Mouse (Mus musculus): ENCODE data around the gene Anp32a. TPM values are rescaled to one million over a fixed set of nuclear protein-coding genes. Genes with fewer than 3 reads are reported as not detected.

Gene Anp32a
- polyA plus RNA-seq, 1 experiment from 2014 or later: 107 TPM

- H3K36me3 ChIP-seq (ENCODE audit: control insufficient read depth, insufficient read depth, low read length): peaks cover 22% of the 10 kb centered on the region
- H3K4me3 ChIP-seq (ENCODE audit: low read depth, low read length): no peak overlapping the region
- WGBS: 96% methylated on average over 6 of the region's 6 CpGs
- no peaks in the 10 kb centered on the region for H3K27me3 ChIP-seq (ENCODE audit: control insufficient read depth, insufficient read depth, low read depth, low read length)
- no peak overlapping the region for H3K9ac ChIP-seq (ENCODE audit: low read depth, low read length)
- no peak overlapping the region for H3K27ac ChIP-seq (ENCODE audit: low read length)
- H3K4me2 ChIP-seq (ENCODE audit: low read length): no peak overlapping the region
- H3K9me3 ChIP-seq (replicated peaks; ENCODE audit: control insufficient read depth, low read length, poor library complexity, severe bottlenecking): no peaks in the 10 kb centered on the region
- H3K4me1 ChIP-seq (ENCODE audit: control insufficient read depth, insufficient read depth, low read length): no peaks in the 10 kb centered on the region
- ATAC-seq: no peak
These were observed 85.4 kb downstream of the Anp32a start for GRCm38 (mm10) chr9:62426531-62426930.

- Histone ChIP-seq H3K27ac (ENCODE audit: low read length) (no peak overlapping the region), H3K4me2 (ENCODE audit: low read length) (no peak overlapping the region), H3K9ac (ENCODE audit: low read depth, low read length) (no peak overlapping the region), H3K27me3 (ENCODE audit: control insufficient read depth, insufficient read depth, low read depth, low read length) (no peaks in the 10 kb centered on the region), H3K4me1 (ENCODE audit: control insufficient read depth, insufficient read depth, low read length) (no peaks in the 10 kb centered on the region), H3K9me3 (replicated peaks; ENCODE audit: control insufficient read depth, low read length, poor library complexity, severe bottlenecking) (no peaks in the 10 kb centered on the region), H3K4me3 (ENCODE audit: low read depth, low read length) (no peak overlapping the region), H3K36me3 (ENCODE audit: control insufficient read depth, insufficient read depth, low read length) (peaks cover 22% of the 10 kb centered on the region)
- no peak for ATAC-seq
- WGBS: 93% methylated on average over 8 of the region's 8 CpGs
These were observed 85.9 kb downstream of the Anp32a start for GRCm38 (mm10) chr9:62427010-62427409.

Other genes starting within 250 kb of the Anp32a start
- 21.0 and 22.1 TPM in 2 replicates for gene Glce, start 218.6 kb upstream of the Anp32a start, polyA plus RNA-seq (2015; fragmentation: Nextera tagmentation; extraction: Ambion mirVana)
- gene Spesp1, start 59.1 kb upstream of the Anp32a start, polyA plus RNA-seq (2015; fragmentation: Nextera tagmentation; extraction: Ambion mirVana): not detected in 2 replicates
- 32.0 and 33.4 TPM in 2 replicates for gene Coro2b, start 195.8 kb downstream of the Anp32a start, polyA plus RNA-seq (2015; fragmentation: Nextera tagmentation; extraction: Ambion mirVana)